31 mouse cellular contexts compared by ENCODE assay signal in genomic region chr5:139227645-139228044, GRCm38 (mm10).
"Had no signal": no experiment of that assay in that cellular context is flagged by ENCODE, and none has a peak within 500 bp of the region (broad histone marks: within the 10 kb centered on the region; RNA-seq: fewer than 3 reads in every experiment).

No protein-coding gene starts in this region.

- H3K9me3 ChIP-seq: limb, embryonic 10.5 days; limb, embryonic 12.5 days; limb, embryonic 13.5 days; limb, embryonic 15.5 days; liver, embryonic 12.5 days; liver, embryonic 13.5 days; liver, embryonic 15.5 days; lung, embryonic 15.5 days; megakaryocyte, embryonic 14.5 days; midbrain, embryonic 10.5 days; midbrain, embryonic 12.5 days; midbrain, embryonic 13.5 days; midbrain, embryonic 15.5 days had no signal

- H3K27me3 ChIP-seq: limb, embryonic 12.5 days; limb, embryonic 13.5 days; limb, embryonic 15.5 days; liver, embryonic 12.5 days; liver, embryonic 13.5 days; liver, embryonic 15.5 days; lung, embryonic 15.5 days; megakaryocyte, embryonic 14.5 days; midbrain, embryonic 12.5 days; midbrain, embryonic 13.5 days; midbrain, embryonic 15.5 days had no signal

- H3K27ac ChIP-seq: limb, embryonic 10.5 days; limb, embryonic 12.5 days; limb, embryonic 13.5 days; limb, embryonic 15.5 days; liver, embryonic 12.5 days; liver, embryonic 13.5 days; liver, embryonic 14.5 days; liver, embryonic 15.5 days; lung, embryonic 15.5 days; macrophage; midbrain, embryonic 10.5 days; midbrain, embryonic 12.5 days; midbrain, embryonic 13.5 days; midbrain, embryonic 15.5 days had no signal

- H3K9ac ChIP-seq: limb, embryonic 12.5 days; limb, embryonic 13.5 days; limb, embryonic 15.5 days; liver, embryonic 12.5 days; liver, embryonic 13.5 days; liver, embryonic 14.5 days; liver, embryonic 15.5 days; liver, postnatal 0 days; lung, embryonic 14.5 days; lung, embryonic 15.5 days; midbrain, embryonic 12.5 days; midbrain, embryonic 13.5 days; midbrain, embryonic 15.5 days had no signal

- H3K4me2 ChIP-seq: limb, embryonic 12.5 days; limb, embryonic 13.5 days; limb, embryonic 15.5 days; liver, embryonic 11.5 days; liver, embryonic 12.5 days; liver, embryonic 13.5 days; liver, embryonic 15.5 days; lung, embryonic 14.5 days; lung, embryonic 15.5 days; midbrain, embryonic 11.5 days; midbrain, embryonic 12.5 days; midbrain, embryonic 13.5 days; midbrain, embryonic 15.5 days had no signal

- H3K4me3 ChIP-seq: limb, embryonic 10.5 days; limb, embryonic 12.5 days; limb, embryonic 13.5 days; limb, embryonic 15.5 days; liver, embryonic 12.5 days; liver, embryonic 13.5 days; liver, embryonic 15.5 days; lung, embryonic 15.5 days; megakaryocyte, embryonic 14.5 days; midbrain, embryonic 10.5 days; midbrain, embryonic 12.5 days; midbrain, embryonic 13.5 days; midbrain, embryonic 15.5 days; myocyte had no signal

- DNase-seq: left cerebral cortex, postnatal 4 days; liver; liver, embryonic 13.5 days; liver, postnatal 0 days; lung, adult 18-20 months; lung, adult 2 months; lung, embryonic 14.5 days; lung, postnatal 10 days; lung, postnatal 14 days; lung, postnatal 36 days; lung, postnatal 4 days; midbrain, embryonic 14.5 days had no signal

- ATAC-seq: liver, embryonic 12.5 days; liver, postnatal 0 days; lung, postnatal 0 days; midbrain, embryonic 13.5 days; midbrain, embryonic 15.5 days; midbrain, embryonic 16.5 days had no signal

- H3K4me1 ChIP-seq: limb, embryonic 10.5 days; limb, embryonic 12.5 days; limb, embryonic 13.5 days; limb, embryonic 15.5 days; lung, embryonic 15.5 days; midbrain, embryonic 10.5 days; midbrain, embryonic 12.5 days; midbrain, embryonic 13.5 days; midbrain, embryonic 15.5 days had no signal
